Mouse (Mus musculus): ENCODE measurements at regions not wholly inside any gene's neighbourhood (a gene's known extent, or its start where the extent isn't known, plus 50 kb on each side); places are given as distances from the start of the nearest gene placed in this dataset.

- Histone ChIP-seq H3K4me3 (no peak overlapping the region), H3K36me3 (no peaks in the 10 kb centered on the region), H3K4me1 (peaks cover 34% of the 10 kb centered on the region), H3K4me2 (peak overlapping the region; percentile 42), H3K27ac (replicated peaks) (peak overlapping the region; percentile 86), H3K27me3 (replicated peaks) (no peaks in the 10 kb centered on the region), H3K9ac (no peak overlapping the region), H3K9me3 (no peaks in the 10 kb centered on the region)
- 26% methylated on average over 4 of the region's 4 CpGs for WGBS
- no peak for ATAC-seq (ENCODE audit: extremely low read depth, insufficient number of reproducible peaks, low FRiP score, low TSS enrichment)
These were observed 228.7 kb downstream of the Ttll7 start for GRCm38 (mm10) chr3:147080768-147081448.

GRCm38 (mm10) chr3:147081763-147082162 lies 229.6 kb downstream of the Ttll7 start:
- no peak for ATAC-seq (ENCODE audit: extremely low read depth, insufficient number of reproducible peaks, low FRiP score, low TSS enrichment)
- 88% methylated on average over 9 of the region's 9 CpGs for WGBS
- H3K4me2 ChIP-seq = no peak overlapping the region
- H3K27me3 ChIP-seq (replicated peaks) = no peaks in the 10 kb centered on the region
- no peak overlapping the region for H3K4me3 ChIP-seq
- H3K36me3 ChIP-seq = no peaks in the 10 kb centered on the region
- H3K9ac ChIP-seq = no peak overlapping the region
- no peaks in the 10 kb centered on the region for H3K9me3 ChIP-seq
- H3K4me1 ChIP-seq = peaks cover 40% of the 10 kb centered on the region
- H3K27ac ChIP-seq (replicated peaks) = no peak overlapping the region

- no peak overlapping the region for H3K4me3 ChIP-seq
- no peaks in the 10 kb centered on the region for H3K27me3 ChIP-seq (replicated peaks)
- H3K4me2 ChIP-seq = no peak overlapping the region
- no peak overlapping the region for H3K9ac ChIP-seq
- no peak overlapping the region for H3K27ac ChIP-seq (replicated peaks)
- 54% methylated on average over 7 of the region's 7 CpGs for WGBS
- H3K9me3 ChIP-seq = no peaks in the 10 kb centered on the region
- no peaks in the 10 kb centered on the region for H3K36me3 ChIP-seq
- ATAC-seq (ENCODE audit: extremely low read depth, insufficient number of reproducible peaks, low FRiP score, low TSS enrichment) = no peak
- peaks cover 45% of the 10 kb centered on the region for H3K4me1 ChIP-seq
These were observed 230.2 kb downstream of the Ttll7 start for GRCm38 (mm10) chr3:147082255-147082943.

- H3K9me3 ChIP-seq = no peaks in the 10 kb centered on the region
- H3K27ac ChIP-seq (replicated peaks) = no peak overlapping the region
- H3K4me1 ChIP-seq = peaks cover 45% of the 10 kb centered on the region
- H3K4me2 ChIP-seq = no peak overlapping the region
- no peak overlapping the region for H3K9ac ChIP-seq
- no peak for ATAC-seq (ENCODE audit: extremely low read depth, insufficient number of reproducible peaks, low FRiP score, low TSS enrichment)
- no peaks in the 10 kb centered on the region for H3K27me3 ChIP-seq (replicated peaks)
- no peaks in the 10 kb centered on the region for H3K36me3 ChIP-seq
- H3K4me3 ChIP-seq = no peak overlapping the region
- 75% methylated on average over 11 of the region's 11 CpGs for WGBS
These were observed 231.2 kb downstream of the Ttll7 start for GRCm38 (mm10) chr3:147083374-147083773.

- peaks cover 45% of the 10 kb centered on the region for H3K4me1 ChIP-seq
- no peak overlapping the region for H3K9ac ChIP-seq
- no peak for ATAC-seq (ENCODE audit: extremely low read depth, insufficient number of reproducible peaks, low FRiP score, low TSS enrichment)
- no peak overlapping the region for H3K4me3 ChIP-seq
- no peaks in the 10 kb centered on the region for H3K9me3 ChIP-seq
- H3K27me3 ChIP-seq (replicated peaks) = no peaks in the 10 kb centered on the region
- no peaks in the 10 kb centered on the region for H3K36me3 ChIP-seq
- no peak overlapping the region for H3K27ac ChIP-seq (replicated peaks)
- no peak overlapping the region for H3K4me2 ChIP-seq
- 81% methylated on average over 4 of the region's 4 CpGs for WGBS
These were observed 231.7 kb downstream of the Ttll7 start for GRCm38 (mm10) chr3:147083823-147084222.

GRCm38 (mm10) chr3:147084624-147085189 lies 232.5 kb downstream of the Ttll7 start:
- Histone ChIP-seq H3K9ac (no peak overlapping the region), H3K4me1 (peaks cover 37% of the 10 kb centered on the region), H3K27ac (replicated peaks) (no peak overlapping the region), H3K36me3 (no peaks in the 10 kb centered on the region), H3K27me3 (replicated peaks) (no peaks in the 10 kb centered on the region), H3K9me3 (no peaks in the 10 kb centered on the region), H3K4me3 (no peak overlapping the region), H3K4me2 (no peak overlapping the region)
- 75% methylated on average over 9 of the region's 9 CpGs for WGBS
- no peak for ATAC-seq (ENCODE audit: extremely low read depth, insufficient number of reproducible peaks, low FRiP score, low TSS enrichment)

- Histone ChIP-seq H3K9ac (no peak overlapping the region), H3K27me3 (replicated peaks) (no peaks in the 10 kb centered on the region), H3K4me1 (peaks cover 16% of the 10 kb centered on the region), H3K36me3 (no peaks in the 10 kb centered on the region), H3K4me2 (no peak overlapping the region), H3K4me3 (no peak overlapping the region), H3K27ac (replicated peaks) (no peak overlapping the region), H3K9me3 (no peaks in the 10 kb centered on the region)
- ATAC-seq (ENCODE audit: extremely low read depth, insufficient number of reproducible peaks, low FRiP score, low TSS enrichment) = no peak
- 83% methylated on average over 6 of the region's 6 CpGs for WGBS
These were observed 236.0 kb downstream of the Ttll7 start for GRCm38 (mm10) chr3:147088171-147088570.

- H3K4me2 ChIP-seq = no peak overlapping the region
- H3K4me3 ChIP-seq = no peak overlapping the region
- no peaks in the 10 kb centered on the region for H3K9me3 ChIP-seq
- H3K9ac ChIP-seq = no peak overlapping the region
- H3K27ac ChIP-seq (replicated peaks) = no peak overlapping the region
- 75% methylated on average over 10 of the region's 10 CpGs for WGBS
- no peaks in the 10 kb centered on the region for H3K36me3 ChIP-seq
- H3K27me3 ChIP-seq (replicated peaks) = no peaks in the 10 kb centered on the region
- peaks cover 16% of the 10 kb centered on the region for H3K4me1 ChIP-seq
- no peak for ATAC-seq (ENCODE audit: extremely low read depth, insufficient number of reproducible peaks, low FRiP score, low TSS enrichment)
These were observed 237.5 kb downstream of the Ttll7 start for GRCm38 (mm10) chr3:147089716-147090115.

GRCm38 (mm10) chr3:147092188-147093075 lies 240.3 kb downstream of the Ttll7 start:
- H3K27ac ChIP-seq (replicated peaks) = no peak overlapping the region
- H3K9ac ChIP-seq = no peak overlapping the region
- H3K4me3 ChIP-seq = no peak overlapping the region
- H3K9me3 ChIP-seq = no peaks in the 10 kb centered on the region
- no peak overlapping the region for H3K4me2 ChIP-seq
- no peak for ATAC-seq (ENCODE audit: extremely low read depth, insufficient number of reproducible peaks, low FRiP score, low TSS enrichment)
- H3K4me1 ChIP-seq = 0 out of 2 replicates have a peak, but pooled peaks cover 2% of the 10 kb centered on the region
- H3K36me3 ChIP-seq = no peaks in the 10 kb centered on the region
- 71% methylated on average over 8 of the region's 8 CpGs for WGBS
- 0 out of 2 replicates have a peak, but pooled peaks cover 2% of the 10 kb centered on the region for H3K27me3 ChIP-seq (replicated peaks)

- H3K36me3 ChIP-seq = no peaks in the 10 kb centered on the region
- H3K4me3 ChIP-seq = no peak overlapping the region
- WGBS = 85% methylated on average over 5 of the region's 5 CpGs
- H3K9ac ChIP-seq = no peak overlapping the region
- H3K4me2 ChIP-seq = no peak overlapping the region
- no peak overlapping the region for H3K27ac ChIP-seq (replicated peaks)
- ATAC-seq (ENCODE audit: extremely low read depth, insufficient number of reproducible peaks, low FRiP score, low TSS enrichment) = no peak
- H3K4me1 ChIP-seq = peaks cover 4% of the 10 kb centered on the region
- H3K27me3 ChIP-seq (replicated peaks) = 0 out of 2 replicates have a peak, but pooled peaks cover 4% of the 10 kb centered on the region
- no peaks in the 10 kb centered on the region for H3K9me3 ChIP-seq
These were observed 240.9 kb downstream of the Ttll7 start for GRCm38 (mm10) chr3:147093076-147093380.

- no peak overlapping the region for H3K27ac ChIP-seq (replicated peaks)
- WGBS = 48% methylated on average over 9 of the region's 9 CpGs
- H3K4me1 ChIP-seq = peaks cover 21% of the 10 kb centered on the region
- H3K9me3 ChIP-seq = no peaks in the 10 kb centered on the region
- no peak for ATAC-seq (ENCODE audit: extremely low read depth, insufficient number of reproducible peaks, low FRiP score, low TSS enrichment)
- H3K4me3 ChIP-seq = no peak overlapping the region
- H3K9ac ChIP-seq = no peak overlapping the region
- no peaks in the 10 kb centered on the region for H3K36me3 ChIP-seq
- peaks cover 7% of the 10 kb centered on the region; the same call in 1 of the 2 replicates for H3K27me3 ChIP-seq (replicated peaks)
- H3K4me2 ChIP-seq = no peak overlapping the region
These were observed 244.0 kb downstream of the Ttll7 start for GRCm38 (mm10) chr3:147096179-147096578.
